Mouse (Mus musculus): ENCODE results near the gene Cyp2d10.

Cyp2d10 gene

GRCm38 (mm10) chr15:82361459-82362018 lies 45.5 kb downstream of the Cyp2d10 start:
- DNase-seq (ENCODE audit: extremely low read depth, low read depth, low spot score), result no peak

- DNase-seq (ENCODE audit: extremely low read depth, low read depth, low spot score), result no peak
Measured at GRCm38 (mm10) chr15:82358431-82359260, 48.3 kb downstream of the Cyp2d10 start.

- DNase-seq (ENCODE audit: extremely low read depth, low read depth, low spot score), result peak; percentile 81
Measured at GRCm38 (mm10) chr15:82354126-82354945, 52.7 kb downstream of the Cyp2d10 start, which contains the start of gene Ndufa6. Ndufa6 (minus strand) TSS chr15:82354322.

- no peak for DNase-seq (ENCODE audit: extremely low read depth, low read depth, low spot score)
Measured at GRCm38 (mm10) chr15:82353745-82354113, 53.3 kb downstream of the Cyp2d10 start.

- DNase-seq (ENCODE audit: extremely low read depth, low read depth, low spot score), result no peak
Measured at GRCm38 (mm10) chr15:82353078-82353744, 53.8 kb downstream of the Cyp2d10 start.
